Mouse (Mus musculus) thymus, postnatal 36 days (tissue): Measurements from ENCODE around the gene Tmsb15b2.
"Not testable (repeated sequence)": the region's sequence is repeated elsewhere in the genome, so short reads cannot be mapped to it uniquely, and the experiment has no call there.

Experiments used
- DNase-seq, 2 experiments: peaks; one replicate each; pipeline ENCODE4 v3.0.0; 2022; ENCODE audit warnings: mixed read lengths in 2 of 2

Tmsb15b2 gene

DNA sequence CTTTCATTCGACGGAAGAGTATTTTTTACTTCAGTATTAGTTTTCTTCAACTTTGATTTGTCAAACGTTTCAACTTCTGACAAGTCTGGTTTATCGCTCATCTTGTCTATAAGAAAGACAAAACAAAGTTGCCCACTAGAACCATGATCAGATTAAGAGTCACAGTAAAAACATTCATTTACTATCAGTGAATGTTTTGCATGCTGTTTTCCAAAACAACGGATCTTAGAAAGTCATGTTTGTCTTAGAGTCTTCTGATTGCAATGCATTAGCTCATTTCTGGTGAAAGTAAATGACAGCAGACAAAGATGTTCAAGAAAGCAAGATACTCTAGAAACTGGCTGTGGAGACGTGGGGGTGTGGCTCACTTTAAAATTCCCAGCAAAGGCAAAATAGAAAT lies at the start of gene Tmsb15b2:
Gene Tmsb15b2 (minus strand): TSS at position 101 of the 400 bp plus-strand sequence.
- DNase-seq: not testable (repeated sequence)

DNA sequence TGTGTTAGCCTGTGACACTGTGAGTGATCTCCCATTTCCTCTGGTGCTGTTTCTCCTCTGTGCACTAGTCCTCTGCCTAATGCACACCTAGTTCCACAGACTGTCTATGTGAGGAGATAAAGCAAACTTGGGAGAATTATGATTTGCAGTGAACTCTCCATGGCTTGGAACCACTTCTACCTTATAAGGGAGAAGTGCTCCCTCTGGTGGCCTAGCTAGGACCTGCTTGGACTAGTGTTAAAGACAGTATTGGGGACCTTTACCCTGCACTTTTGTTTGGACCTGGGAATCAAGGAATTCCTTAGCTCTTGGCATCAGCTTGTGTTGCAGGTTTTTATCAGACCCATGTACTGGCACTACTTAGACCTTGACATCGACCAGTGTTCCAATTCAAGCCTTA lies 44.0 kb upstream of the Tmsb15b2 start:
- DNase-seq: peak; percentile 32 to 45

DNA sequence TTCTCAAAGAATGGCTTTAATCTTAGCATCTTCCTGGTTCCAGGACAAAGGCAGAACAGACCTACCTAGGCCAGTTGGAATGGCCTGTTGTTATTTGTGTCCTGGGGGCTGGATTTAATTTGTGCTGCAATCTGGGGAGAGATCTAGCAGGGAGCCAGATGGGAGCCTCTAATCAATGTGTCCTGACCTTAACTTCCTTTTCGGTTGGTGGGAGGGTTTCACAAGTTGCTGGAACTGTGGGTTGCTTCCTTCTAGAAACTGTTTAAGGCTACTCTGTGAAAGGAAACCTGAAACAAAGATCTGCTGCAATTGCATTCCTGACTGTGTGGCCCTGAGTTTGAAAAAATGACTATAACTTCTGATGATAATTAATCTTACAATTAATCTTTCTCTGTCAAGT lies 42.4 kb upstream of the Tmsb15b2 start:
- no peak for DNase-seq

DNA sequence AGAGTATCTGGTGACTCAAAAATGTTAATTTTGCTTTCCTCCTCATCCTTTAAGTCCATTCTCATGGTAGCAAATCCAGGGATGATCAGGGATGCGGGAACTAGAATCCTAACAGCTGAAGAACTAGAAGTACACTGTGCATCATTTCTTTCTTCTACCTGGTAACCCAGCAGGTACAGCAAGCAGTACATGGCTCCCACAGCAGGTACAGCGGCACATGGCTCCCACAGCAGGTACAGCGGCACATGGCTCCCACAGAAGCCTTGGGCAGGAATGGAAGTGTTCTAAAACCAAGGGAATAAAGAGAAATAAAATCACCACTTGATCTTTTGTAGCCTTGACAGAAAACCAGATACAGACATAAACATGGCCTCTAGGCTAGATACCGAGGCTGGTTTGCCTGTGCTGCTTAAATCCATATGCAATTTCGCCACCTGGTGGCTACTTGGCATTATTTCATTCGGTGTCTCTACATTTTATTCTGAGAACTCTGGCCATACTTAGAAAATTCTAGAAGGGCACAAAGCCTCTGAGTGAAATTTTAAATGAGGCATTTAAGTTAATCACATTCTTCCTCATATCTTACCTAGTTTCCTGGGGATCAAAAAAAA lies 39.9 kb upstream of the Tmsb15b2 start:
- DNase-seq: peak; percentile 22 to 25

DNA sequence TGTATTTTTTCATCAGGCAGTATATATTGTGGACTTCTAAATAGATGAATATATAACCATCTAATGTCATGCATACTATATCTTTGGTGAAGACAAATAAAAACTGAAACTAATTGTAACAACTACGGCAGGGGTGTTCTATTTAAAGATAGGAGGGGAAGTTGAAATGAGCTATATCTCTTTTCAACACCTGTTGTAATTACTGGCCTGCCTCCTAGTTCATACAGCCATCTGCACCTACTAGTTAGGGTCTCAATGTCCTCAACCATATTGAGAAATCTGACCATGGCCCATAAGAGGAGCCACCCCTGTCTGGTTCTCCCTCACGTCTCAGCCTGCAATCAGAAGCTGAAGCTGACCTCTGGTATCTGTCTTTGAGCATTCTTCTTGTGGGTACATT lies 21.0 kb upstream of the Tmsb15b2 start:
- DNase-seq: no peak

DNA sequence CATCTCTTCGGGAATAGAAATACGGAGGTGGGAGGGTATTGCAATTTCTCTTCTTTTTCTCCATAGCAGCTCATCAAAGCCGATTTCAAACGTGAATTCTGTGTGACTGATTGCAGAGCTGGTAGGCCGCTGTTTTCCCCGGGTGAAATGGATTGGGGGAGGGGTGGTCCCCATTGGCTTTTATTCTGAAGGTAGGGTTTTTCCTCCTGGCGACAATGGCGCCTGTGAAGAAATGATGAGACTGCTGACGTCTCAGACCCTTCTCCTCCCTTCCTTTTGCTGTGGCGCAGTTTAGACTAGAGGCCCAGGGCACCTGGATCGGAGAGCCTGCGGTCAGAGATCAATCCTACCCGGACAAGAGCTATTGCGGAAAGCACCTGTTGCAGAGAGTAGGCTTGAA lies 18.3 kb upstream of the Tmsb15b2 start:
- no peak for DNase-seq

DNA sequence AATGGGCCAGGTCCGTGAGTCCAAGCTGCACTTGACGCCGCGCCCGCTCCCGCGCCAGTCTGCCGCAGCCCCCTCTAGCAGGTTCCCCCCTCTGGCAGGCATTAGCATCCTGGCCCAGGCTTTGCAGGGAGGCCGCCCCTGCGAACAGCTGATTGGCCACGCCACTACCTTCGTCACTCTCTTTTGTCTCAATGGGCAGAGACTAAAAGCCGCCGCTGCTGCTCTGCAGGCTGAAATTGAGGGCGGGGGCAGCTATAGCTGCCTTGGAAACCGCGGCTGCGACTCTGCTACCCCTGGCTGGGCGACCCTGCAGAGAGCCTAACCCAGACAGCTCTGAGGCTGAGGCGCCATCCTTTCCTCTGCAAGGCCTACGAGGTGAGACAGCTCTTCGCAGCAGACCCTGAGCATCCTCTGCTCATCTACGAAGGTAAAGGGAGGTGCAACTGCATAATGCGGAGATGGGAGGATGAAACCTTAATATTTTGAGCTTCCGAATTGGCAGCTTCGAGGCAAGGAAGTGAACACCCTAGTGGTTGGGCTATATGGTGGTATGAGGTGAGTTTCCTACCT lies 17.8 kb upstream of the Tmsb15b2 start, which contains the start of gene Zcchc18:
Gene Zcchc18 (plus strand): TSS at position 178 of the 570 bp plus-strand sequence.
- DNase-seq: peak; percentile 57 to 73

DNA sequence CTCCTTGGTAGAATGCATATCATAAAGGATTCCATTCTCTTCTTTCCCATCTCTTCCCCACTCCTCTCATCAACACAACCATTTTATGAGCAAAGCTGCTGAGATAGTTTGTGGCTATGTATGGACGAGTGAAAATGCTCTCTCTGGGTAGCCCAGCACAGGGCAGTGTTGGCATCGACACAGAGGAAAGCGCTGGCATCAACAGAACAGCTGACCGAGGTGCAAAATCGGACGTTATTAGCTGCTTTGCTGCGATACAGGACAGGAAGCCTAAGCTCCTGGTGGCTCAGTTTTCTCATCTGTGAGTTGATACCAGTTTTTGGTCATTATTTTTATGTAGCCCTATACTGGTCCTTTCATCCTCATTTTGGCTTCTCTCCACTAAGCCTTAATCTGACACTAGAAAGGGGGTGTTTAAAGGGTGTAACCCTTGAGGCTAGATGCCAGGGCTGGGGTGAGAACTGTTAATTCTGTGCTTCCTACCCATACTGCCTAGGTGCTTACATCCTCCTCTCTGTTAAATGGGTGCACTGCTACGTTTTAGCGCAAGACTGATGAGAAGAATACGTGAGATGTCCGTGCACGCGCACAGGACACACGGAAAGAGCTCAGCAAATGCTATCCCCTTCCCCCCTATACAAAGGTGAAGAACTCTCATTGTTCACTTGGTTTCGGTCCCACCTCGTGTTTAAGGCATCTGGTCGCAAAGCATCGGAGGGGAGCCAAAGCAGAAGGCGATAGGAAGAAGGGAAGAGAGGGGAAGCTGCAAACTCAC lies 17.1 kb upstream of the Tmsb15b2 start:
- DNase-seq: no peak

DNA sequence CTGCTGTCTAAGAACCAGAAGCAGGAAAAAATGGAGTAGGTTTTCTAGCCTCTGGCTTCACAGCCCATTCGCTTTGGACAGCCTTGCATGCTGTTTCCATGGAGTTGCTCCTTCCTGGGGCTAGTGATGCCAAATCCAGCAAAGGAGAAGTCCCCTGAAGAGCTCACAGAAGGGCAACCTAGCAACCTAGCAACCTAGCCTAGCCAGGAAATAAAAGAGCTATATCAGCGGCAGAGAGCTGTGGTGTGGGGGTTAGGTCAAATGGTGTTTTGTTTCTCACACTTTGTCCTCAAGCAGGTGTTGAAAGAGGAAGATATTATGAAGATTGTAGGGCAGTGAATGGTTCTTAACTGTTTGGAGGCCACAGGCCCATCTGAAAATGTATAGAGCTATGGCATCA lies 16.0 kb upstream of the Tmsb15b2 start:
- no peak for DNase-seq

DNA sequence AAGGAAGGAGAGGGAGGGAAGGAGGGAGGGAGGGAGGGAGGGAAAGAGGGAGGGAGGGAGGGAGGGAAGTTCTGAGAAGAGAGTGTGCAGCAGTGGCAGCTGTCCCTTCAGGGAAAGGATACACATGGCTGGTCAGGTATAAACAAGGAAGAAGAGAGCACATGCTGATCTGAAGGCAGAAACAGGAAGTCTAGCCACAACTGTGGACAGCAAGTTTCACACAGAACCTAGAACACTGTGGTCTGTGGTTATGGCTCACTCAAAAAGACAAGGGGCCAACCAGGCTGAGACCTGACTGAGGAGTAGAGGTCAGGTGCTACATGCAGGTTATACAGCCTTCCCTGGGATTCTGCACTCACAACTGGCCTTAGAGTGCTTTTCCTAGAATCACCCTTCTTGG lies 10.7 kb upstream of the Tmsb15b2 start:
- DNase-seq: no peak

DNA sequence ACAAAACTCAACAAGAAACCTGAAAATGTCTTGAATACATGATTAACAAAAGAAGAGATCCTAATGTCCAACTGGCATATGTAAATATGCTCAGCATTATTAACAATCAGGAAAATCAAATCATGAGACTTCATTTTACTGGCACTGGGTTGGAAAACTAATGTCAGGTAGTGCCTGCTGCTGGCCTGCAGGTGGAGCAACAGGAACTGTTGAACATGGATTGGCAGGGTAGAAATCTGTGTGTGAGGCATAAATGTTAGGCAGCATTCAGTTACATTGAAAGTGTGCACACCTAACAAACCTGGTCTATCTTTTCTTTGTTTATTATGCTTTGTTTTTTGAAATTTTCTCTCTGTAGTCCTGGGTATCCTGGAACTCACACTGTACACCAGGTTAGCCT lies 3.3 kb upstream of the Tmsb15b2 start:
- no peak for DNase-seq

DNA sequence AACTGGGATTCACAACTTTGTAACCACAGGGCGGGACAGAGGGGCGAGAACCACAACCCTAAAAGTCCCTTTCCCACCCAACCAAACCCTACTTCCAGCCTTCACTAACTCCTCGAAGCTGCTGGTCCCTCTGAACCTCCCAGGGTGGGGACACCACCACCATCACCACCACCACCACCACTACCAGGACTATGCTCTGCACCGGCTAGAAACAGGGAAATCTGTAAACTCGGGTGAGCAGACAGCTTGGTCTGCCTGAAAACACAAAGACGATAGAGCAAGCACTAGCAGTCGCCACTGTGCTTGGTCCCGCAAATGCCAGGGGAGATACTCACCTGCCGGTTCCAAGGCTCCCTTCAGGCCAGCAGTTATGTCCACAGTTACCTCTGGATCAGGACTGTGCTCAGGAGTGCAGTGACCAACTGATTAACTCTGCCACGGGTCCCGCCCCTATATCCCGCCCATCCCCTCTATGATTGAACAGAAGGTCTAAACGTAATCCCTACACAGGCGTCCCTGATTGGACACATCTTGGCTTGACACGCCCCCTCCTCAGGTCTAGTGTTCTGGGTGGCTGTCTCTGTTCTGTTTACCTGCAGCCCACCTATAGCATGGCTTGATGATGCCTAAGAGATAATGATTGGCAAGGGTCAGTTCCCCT lies 1.3 kb upstream of the Tmsb15b2 start, which contains the start of the genes Tmsb15l and Tmsb15b1:
Gene Tmsb15l (minus strand): TSS at position 446 of the 661 bp plus-strand sequence.
Gene Tmsb15b1 (minus strand): TSS at position 451 of the 661 bp plus-strand sequence.
- DNase-seq: peak; percentile 65 to 68

DNA sequence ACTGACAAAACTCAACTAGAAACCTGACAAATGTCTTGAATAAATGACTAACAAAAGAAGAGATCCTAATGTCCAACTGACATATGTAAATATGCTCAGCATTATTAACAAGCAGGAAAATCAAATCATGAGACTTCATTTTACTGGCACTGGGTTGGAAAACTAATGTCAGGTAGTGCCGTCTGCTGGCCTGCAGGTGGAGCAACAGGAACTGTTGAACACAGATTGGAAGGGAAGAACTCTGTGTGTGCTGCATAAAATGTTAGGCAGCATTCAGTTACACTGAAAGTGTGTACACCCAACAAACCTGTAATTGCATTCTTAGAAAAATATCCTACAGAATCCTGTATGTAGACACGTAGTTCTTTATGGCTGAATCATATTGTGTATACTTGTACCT lies 15.6 kb downstream of the Tmsb15b2 start:
- DNase-seq: no peak

DNA sequence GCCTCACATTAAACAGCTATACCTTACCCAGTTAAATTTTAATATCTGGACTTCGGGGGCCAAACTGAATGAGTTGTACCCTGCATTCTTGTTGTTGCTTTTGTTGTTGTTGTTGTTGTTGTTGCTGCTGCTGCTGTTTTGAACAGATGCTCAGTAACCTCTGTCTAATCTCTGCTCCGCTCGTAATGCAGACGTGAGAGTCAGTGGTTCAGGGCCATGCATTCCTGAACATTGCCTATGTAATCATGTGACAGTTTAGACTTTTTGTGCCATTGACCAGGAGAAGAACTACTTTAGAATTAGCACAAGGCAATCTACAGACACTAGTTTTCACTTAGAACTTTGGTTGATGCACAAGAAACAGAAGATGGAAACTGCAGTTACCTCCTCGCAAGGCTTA lies 17.0 kb downstream of the Tmsb15b2 start:
- not testable (repeated sequence) for DNase-seq

DNA sequence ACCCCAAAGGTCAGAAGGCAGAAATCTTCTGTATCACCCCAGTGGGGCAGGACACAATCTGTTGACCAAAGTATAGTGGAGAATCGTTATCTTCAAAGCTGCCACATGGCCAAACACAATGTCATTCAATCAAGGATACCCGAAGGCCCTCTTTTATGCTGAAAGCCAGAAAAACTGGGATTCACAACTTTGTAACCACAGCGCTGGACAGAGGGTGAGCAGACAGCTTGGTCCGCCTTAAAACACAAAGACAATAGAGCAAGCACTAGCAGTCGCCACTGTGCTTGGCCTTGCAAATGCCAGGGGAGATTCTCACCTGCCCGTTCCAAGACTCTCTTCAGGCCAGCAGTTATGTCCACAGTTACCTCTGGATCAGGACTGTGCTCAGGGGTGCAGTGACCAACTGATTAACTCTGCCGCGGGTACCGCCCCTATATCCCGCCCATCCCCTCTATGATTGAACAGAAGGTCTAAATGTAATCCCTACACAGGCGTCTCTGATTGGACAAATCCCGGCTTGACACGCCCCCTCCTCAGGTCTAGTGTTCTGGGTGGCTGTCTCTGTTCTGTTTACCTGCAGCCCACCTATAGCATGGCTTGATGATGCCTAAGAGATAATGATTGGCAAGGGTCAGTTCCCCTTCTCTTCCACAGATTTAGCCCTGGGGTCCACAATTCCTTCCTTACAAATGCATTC lies 17.6 kb downstream of the Tmsb15b2 start:
- peak in 1 of 2 experiments; percentile 63 for DNase-seq

DNA sequence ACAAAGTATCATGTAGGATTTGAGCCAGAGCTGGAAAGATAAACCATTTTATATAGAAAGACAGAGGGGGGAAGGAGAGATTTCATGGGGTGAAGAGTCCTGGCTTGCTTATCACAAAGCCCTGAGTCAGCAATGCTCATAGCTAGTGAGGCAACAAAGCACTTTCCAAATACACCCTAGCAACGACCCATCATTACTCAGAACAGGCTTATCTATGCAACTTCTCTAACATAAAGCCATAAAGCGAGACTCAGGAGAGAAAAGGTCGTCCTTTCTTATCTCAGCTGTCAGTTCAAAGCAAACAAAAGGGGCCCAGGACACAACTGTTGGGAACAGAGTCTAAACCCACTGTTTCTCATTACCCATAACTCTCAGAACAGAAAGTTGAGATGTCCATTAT lies 37.3 kb downstream of the Tmsb15b2 start:
- DNase-seq: no peak

DNA sequence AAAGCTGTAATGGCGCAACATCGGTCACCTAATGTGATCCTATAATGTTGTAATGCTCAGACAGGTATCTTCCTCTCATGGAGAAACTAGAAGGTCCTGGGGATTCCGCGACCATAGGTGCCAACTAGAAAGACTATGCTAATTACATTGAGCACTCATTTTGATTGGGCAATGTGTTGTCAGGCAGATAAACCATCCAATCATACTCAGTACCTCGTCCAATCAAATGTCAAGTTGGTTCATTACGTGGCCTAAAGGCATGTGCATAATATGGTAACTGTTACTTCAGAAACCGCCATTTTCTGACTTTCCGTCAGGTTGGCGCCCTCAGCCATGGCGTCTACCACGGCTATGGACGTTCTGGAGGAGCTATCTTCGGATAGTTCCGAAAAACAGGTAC lies 48.3 kb downstream of the Tmsb15b2 start, which contains the start of gene H2bfm:
Gene H2bfm (plus strand): TSS at position 295 of the 400 bp plus-strand sequence.
- DNase-seq: no peak

DNA sequence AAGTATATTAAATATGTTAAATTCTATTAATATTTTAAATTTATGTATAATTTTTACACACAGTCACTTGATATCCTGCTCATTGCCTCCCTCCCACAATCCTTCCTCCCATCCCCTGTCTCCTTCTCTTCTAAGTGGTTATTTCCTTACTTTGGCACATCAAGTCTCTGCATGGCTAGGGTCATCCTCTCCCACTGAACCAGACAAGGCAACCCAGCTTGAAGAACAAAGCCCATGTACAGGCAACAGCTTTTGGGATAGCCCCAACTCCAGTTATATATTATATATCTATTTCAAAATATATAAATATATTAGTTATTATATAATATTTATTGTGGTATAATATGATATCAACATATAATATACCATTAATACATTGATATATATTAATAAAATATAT lies 49.4 kb downstream of the Tmsb15b2 start:
- DNase-seq: no peak
